Mouse (Mus musculus): ENCODE measurements around the gene Dmpk.

Gene Dmpk

DNA sequence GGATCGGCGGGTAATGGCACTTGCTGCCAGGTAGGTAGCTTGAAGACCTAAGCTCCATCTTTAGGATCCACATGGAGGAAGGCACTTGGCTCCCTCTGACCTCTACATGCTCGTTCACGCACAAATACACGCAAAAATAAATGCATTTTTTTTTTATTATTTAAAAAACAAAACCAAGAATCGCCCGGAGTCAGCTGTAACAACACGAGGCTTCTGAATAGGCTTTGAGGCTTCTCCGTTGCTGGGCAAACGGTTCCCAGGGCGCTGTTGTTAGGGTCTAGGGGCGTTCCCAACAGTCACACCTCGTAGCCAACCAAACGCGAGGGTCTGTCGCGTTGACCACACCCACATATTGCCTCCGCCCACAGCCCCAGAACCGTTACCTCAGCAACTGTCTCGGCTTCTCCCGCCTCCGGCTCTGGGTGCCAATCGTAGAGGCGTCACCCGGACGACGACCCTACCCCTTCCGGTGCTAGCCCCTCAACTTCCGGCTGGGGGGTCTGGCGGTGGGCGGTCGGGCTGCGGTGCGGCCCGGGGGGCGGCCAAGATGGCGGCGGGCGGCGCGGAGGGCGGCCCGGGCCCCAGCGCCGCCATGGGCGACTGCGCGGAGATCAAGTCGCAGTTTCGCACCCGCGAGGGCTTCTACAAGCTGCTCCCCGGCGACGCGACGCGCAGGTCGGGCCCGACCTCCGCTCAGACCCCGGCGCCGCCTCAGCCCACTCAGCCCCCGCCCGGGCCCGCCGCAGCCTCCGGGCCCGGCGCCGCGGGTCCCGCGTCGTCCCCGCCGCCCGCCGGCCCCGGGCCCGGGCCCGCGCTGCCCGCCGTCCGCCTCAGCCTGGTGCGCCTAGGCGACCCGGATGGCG is 7.7 kb upstream of the Dmpk start, which contains the start of gene Dmwd:
TSS of gene Dmwd (plus strand) at position 505 of the 863 bp plus-strand sequence.
- DNase-seq, result peak; percentile 97

DNA sequence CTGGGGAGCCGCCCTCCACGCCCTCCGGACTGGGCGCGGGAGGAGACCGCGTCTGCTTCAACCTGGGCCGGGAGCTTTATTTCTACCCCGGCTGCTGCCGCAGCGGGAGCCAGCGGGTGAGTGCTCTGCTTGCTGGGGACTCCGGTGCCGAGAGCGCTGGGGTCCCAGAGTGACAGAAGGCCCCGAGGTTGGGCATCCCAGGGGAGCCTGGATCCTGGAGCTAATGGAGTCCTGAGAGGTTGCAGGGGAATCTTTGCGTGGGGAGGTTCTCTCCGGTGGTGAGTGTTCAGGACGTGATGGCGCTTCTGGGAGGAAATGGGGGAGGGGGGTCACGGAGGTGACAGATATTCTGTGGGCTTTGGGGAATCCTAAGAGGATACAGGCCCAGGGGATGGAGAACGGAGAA is 7.1 kb upstream of the Dmpk start:
- no peak for DNase-seq

DNA sequence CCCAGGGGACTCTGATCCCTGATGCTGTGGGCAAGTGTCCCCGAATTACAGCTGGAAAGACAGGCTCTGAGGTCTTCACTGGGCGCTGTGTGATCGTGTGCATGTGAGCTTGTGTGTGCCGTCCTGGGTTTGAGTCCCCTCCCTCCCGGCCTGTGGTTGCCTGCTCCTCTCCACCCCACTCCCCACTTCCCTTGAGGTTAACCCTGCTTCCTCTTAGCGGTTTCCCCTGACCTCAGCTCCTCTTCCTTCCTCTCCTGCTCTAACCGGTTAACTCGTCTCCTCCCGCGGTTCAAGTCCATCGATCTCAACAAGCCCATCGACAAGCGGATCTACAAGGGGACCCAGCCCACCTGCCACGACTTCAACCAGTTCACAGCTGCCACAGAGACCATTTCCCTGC is 5.9 kb upstream of the Dmpk start:
- DNase-seq, result no peak

DNA sequence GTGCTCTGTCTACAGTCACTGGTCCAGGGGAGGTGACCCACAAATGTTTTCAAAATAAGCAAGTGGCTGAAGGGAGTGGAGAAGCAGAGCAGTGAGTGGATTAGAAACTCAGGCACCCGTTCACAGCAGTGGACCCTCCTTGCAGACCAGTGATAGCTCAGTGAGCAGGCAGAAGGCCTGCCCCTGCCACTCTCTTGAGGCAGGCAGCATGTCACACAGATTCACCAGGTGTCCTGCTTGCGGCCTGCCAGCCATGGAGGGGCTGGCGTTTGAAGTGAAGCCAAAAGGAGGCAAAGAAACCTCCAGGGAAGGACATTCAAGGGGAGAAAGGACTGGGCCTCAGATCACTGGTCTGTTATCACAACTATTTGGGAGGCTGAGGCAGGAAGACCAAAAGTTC is 4.9 kb upstream of the Dmpk start:
- no peak for DNase-seq

DNA sequence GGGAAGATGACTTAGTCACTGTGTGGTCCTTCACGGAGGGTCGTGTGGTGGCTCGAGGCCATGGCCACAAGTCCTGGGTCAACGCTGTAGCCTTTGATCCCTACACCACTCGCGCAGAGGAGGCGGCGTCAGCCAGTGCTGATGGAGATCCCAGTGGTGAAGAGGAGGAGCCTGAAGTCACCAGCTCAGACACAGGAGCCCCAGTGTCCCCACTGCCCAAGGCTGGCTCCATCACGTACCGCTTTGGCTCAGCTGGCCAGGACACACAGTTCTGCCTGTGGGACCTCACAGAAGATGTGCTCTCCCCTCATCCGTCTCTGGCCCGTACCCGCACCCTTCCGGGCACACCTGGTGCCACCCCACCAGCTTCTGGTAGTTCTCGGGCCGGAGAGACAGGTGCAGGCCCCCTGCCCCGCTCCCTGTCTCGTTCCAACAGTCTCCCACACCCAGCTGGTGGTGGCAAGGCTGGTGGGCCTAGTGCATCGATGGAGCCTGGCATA is 3.1 kb upstream of the Dmpk start:
- DNase-seq, result no peak

DNA sequence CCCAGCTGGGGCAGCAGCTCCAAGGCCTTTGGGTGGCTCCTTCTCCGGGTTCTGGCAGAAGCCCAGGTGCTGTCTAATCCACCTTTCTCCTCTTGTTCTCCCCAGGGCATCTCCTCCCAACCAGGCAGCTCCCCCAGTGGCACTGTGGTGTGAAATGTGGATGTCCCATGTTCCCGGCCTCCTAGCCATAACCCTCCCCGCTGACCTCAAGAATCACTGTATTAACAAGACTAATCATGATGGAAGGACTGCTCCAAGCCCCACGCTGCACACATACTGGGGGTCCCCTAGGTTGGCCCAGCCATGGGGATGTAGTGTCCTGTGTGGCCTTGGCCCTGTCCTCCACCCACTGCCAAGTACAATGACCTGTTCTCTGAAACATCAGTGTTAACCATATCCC is 1.5 kb upstream of the Dmpk start:
- no peak for DNase-seq

DNA sequence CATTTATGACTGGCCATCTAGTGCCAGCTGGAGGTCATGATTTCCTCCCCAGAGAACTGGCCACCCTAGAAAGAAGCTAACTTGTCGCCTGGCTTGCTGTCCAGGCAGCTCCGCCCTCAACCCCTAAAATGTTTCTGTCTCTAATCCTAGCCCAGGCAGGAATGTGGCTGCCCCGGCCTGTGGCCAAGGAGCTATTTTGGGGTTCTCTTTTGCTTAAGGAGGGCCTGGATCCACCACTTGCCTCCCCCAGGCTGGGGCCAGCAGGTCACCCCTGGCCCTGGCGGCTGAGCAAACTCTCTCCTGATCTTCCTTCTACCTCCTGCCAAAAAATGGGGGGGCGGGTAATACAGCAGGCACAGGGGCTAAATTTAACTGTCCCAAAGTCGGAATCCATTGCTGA is 553 bp upstream of the Dmpk start:
- no peak for DNase-seq

DNA sequence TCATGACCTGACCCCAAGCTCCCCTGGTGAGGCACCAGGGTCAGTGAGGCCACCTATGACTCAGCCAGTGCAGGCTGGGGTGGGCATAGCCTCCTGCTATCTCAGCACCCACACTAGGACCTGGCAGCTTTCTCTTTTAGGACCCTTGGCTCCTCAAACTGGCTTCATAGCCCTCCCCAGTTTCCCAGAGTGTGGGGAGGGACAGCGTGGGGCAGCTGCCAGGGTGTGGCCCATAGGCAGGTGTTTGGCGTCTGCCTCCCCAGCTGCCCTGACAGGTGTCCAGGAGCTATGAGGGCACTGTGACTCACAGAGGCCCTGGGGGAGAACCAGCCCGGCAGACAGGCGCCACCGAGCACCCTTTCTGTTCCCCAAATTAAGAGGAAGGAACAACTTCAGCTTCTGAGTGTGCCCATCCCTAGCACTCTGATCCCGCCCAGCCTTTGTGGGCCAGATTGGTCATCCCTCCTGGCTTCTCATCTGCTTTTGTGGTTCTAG is 675 bp downstream of the Dmpk start:
- no peak for DNase-seq

DNA sequence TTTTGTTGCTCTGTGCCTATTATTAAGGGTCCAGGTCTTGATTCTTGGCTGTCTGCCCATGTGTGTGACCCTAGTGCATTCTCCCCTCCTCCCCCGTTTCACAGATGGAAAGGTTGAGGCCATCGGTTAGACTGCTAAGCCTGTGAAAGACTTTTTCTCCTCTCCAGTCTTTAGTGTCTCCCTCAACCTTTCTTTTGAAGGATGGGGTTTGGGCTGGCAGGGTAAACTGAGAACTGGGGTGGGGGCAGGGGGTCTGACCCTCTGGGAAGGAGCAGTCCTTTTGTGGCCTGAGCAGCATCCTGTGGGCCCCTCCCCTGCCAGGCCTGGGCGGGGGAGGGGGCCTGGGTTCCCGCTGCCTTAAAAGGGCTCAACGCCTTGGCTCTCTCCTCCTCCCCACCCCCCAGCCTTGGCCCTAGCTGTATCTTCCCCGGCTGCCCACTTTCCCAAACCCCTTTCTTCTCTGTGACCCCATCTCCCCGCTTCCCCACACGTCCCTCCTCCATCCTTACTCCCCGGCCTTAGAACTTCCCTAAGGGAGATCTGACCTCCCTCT is 1.3 kb downstream of the Dmpk start:
- no peak for DNase-seq

DNA sequence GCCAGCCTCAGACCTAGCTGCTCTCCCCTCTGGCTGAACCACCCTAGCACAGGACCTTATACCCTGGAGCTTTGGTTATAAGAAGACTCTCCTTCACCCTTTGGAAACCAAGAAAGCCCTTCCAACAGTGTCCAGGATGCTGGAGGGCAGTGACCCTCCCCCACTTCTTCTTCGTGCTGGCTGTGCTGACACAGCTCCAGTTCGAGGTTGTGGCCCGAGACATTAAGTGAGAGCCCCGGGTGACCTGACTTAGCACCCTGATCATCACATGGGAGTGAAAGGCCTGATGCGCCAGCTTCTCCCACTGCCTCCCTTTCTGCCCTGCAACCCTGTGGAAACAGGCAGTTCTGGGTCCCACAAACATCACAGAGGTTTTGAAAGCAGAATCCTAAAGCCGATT is 1.8 kb downstream of the Dmpk start:
- DNase-seq, result no peak

DNA sequence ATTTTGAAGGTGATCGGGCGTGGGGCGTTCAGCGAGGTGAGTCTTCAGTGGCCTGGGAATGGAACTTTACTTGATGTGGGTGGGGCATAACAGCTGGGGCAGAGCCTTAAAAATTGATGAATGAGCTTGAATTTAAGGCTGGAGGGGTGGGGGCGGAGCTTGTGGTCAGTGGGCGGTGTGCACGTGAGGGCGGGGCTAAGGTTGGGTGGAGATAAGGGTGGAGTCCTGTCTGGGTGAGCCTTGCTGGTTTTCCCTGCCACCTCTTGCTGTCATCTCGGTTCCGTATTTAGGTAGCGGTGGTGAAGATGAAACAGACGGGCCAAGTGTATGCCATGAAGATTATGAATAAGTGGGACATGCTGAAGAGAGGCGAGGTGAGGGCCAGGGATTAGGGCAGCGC is 2.4 kb downstream of the Dmpk start:
- no peak for DNase-seq

DNA sequence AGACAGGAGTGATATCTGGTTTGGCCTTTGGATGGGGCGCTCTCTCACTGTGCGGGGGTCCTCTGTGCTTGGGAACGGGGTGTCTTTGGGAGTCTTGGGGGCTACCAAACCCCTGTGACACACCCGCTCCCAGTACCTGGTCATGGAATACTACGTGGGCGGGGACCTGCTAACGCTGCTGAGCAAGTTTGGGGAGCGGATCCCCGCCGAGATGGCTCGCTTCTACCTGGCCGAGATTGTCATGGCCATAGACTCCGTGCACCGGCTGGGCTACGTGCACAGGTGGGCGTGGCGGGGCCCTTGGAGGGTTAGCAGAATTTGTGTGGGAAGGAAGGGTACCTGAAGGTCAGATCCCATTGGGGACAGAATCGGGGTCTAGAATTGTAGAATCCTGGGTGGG is 3.1 kb downstream of the Dmpk start:
- DNase-seq, result no peak

DNA sequence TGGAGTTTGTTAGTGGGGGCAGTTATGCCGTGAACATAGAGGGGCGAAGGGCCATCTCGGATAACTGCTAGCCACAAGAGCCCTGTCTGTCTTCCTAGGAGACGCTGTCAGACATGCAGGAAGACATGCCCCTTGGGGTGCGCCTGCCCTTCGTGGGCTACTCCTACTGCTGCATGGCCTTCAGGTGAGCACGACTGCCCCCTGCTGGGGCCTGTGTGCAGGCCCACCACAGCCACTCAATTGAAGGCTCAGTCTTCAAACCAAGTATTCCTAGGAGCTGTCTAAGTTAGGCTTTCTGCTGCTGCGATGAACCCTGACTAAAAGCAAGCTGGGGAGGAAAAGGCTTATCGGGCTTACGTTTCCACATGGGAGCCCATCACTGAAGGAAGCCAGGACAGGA is 5.2 kb downstream of the Dmpk start:
- DNase-seq, result peak; percentile 61

DNA sequence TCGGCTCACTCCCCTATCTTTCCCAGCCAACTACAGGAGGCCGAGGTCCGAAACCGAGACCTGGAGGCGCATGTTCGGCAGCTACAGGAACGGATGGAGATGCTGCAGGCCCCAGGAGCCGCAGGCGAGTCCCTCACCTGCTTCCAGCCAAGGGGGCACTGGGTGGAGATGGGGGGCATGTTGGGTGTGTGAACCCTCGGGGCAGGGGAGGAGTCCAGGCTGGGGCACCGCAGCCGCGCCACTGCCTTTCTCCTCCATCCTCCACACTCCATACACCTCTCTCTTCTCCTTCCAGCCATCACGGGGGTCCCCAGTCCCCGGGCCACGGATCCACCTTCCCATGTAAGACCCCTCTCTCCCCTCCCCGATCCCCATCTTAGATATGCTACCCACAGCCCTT is 8.3 kb downstream of the Dmpk start:
- no peak for DNase-seq

DNA sequence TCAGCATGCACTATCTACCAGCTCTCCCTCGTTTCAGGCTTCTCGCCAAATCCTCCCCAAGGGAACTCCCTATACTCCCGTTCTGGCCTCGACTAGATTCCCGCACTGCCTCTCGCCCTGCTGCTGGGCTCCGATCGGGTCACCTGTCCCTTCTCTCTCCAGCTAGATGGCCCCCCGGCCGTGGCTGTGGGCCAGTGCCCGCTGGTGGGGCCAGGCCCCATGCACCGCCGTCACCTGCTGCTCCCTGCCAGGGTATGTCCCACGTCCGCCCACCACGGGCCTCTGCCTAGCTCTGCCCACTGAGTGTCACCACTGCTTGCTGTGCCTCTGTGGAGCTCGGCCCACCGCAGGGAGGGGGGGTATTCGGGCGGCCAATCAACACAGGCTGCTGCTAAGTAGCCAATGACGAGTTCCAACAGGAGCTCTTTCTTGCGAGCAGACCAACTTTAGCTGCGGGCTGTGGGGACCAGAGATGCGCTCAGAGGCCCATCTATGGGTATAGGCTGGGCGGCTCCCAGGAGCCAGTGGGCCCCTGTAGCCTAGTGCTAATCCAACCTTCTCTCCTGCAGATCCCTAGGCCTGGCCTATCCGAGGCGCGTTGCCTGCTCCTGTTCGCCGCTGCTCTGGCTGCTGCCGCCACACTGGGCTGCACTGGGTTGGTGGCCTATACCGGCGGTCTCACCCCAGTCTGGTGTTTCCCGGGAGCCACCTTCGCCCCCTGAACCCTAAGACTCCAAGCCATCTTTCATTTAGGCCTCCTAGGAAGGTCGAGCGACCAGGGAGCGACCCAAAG is 8.9 kb downstream of the Dmpk start:
- no peak for DNase-seq

DNA sequence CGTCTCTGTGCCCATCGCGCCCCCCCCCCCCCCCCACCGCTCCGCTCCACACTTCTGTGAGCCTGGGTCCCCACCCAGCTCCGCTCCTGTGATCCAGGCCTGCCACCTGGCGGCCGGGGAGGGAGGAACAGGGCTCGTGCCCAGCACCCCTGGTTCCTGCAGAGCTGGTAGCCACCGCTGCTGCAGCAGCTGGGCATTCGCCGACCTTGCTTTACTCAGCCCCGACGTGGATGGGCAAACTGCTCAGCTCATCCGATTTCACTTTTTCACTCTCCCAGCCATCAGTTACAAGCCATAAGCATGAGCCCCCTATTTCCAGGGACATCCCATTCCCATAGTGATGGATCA is 9.5 kb downstream of the Dmpk start:
- peak; percentile 70 for DNase-seq

DNA sequence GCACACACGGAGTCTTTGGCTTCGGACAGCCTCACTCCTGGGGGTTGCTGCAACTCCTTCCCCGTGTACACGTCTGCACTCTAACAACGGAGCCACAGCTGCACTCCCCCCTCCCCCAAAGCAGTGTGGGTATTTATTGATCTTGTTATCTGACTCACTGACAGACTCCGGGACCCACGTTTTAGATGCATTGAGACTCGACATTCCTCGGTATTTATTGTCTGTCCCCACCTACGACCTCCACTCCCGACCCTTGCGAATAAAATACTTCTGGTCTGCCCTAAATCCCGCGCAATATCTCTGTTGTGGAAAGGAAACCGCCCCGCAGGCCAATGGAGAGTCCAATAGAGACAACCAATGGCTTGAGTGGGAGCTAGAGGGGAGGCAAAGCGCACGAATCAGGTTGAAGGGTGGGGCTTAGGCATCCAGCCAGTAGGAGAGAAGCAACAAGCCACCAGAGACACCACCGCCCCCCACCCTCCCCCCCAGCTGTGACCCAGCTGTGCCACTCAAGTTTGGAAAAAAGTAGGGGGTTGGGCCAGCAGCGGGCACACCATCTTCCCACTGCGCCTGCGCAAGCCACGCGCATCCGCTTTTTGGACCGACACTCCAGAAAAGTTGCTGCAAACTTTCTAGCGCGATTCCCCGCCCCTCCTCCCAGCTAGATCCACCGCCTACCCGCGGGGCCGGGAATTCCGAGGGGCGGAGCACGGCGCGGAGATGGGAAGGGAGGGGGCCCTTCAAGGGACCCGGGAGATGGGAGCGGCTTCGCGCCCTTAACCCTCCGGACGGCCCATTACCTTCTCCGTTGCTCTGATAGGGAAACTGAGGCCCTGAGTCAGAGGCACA is 10.1 kb downstream of the Dmpk start:
- DNase-seq, result peak; percentile 83

DNA sequence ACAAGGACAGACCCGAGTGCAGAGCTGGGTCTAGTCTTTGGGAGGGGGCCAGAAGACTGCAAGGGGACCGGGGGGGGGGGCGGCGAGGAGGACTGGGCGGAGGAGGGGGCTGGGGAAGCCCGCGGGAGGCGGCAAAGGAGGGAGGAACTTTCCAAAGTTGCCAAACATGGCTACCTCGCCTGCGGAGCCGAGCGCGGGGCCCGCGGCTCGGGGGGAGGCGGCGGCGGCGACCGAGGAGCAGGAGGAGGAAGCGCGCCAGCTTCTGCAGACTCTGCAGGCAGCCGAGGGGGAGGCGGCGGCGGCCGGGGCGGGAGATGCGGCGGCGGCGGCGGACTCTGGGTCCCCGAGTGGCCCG is 10.8 kb downstream of the Dmpk start, which contains the start of gene Six5:
TSS of gene Six5 (plus strand) at position 124 of the 355 bp plus-strand sequence.
- no peak for DNase-seq

DNA sequence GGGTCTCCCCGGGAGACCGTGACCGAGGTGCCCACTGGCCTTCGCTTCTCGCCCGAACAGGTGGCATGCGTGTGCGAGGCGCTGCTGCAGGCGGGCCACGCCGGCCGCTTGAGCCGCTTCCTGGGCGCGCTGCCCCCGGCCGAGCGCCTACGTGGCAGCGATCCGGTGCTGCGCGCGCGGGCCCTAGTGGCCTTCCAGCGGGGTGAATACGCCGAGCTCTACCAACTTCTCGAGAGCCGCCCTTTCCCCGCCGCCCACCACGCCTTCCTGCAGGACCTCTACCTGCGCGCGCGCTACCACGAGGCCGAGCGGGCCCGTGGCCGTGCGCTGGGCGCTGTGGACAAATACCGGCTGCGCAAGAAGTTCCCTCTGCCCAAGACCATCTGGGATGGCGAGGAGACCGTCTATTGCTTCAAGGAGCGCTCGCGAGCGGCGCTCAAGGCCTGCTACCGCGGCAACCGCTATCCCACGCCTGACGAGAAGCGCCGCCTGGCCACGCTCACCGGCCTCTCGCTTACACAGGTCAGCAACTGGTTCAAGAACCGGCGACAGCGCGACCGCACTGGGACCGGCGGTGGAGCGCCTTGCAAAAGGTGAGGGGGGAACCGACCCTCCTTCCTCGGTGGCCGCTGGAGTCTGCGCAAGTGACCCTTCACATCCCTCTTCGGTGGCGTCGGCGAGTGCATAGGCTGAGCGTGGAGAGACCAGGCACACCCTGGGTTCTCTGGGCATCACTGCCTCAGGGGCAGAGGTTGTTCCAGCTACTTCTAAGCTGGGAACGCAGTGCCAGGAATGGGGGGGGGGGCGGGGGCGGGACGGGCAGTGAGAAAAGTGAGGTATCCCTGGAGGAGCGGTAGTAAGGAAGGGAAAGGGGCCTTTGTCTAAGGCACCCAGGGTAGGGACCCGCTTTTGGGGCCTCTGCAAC is 11.4 kb downstream of the Dmpk start:
- no peak for DNase-seq

DNA sequence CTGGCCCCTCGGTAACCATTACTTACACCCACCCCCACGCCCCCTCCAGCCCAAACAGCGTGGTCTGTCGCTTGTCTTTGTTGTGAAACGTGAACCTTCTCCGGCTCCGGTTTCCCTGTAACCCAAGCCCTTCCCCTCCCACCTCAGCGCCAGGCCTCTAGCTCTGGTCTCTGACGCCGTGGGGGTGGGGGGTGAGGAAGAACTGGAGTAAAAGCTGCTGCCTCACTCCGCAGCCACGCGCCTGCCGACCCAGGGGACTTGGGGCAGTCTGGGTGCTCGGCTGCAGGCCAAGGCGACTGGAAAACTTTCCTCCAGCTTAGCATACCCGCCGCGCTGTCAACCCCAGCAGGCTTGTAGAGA is 12.1 kb downstream of the Dmpk start:
- DNase-seq, result no peak

DNA sequence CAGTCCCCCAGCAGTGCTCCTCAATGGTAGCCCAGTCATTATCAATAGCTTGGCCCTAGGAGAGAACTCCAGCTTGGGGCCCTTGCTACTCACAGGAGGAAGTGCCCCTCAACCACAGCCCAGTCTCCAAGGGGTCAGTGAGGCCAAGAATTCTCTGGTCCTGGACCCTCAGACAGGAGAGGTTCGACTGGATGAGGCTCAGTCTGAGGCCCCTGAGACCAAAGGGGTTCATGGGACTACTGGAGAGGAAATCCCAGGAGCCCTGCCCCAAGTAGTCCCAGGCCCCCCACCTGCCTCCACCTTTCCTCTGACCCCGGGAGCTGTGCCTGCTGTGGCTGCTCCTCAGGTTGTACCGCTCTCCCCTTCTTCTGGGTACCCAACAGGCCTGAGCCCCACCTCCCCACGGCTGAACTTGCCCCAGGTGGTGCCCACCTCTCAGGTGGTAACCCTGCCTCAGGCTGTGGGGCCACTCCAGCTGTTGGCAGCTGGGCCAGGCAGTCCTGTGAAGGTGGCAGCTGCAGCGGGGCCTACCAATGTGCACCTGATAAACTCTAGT is 12.8 kb downstream of the Dmpk start:
- DNase-seq, result no peak
